Mouse (Mus musculus): ENCODE measurements at regions not wholly inside any gene's neighbourhood (a gene's known extent, or its start where the extent isn't known, plus 50 kb on each side); places are given as distances from the start of the nearest gene placed in this dataset.

DNA sequence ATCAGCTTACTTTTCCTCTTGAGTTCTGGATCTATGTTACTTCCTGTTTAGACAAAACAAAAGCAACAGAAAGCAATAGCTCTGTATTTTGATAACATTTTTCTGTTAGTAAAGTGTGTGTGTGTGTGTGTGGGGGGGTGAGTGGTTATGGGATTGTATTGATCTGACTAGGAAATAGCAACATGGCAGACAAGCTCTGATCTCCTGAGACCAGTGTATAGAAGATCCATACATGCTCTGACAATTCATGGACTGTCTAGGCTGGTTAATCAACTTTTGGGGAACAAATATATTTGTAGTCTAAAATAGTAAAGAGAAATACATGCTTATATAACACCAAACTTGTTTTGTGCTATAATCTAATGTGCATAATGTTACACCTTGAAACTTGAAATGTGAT, 124.7 kb upstream of the Defb41 start:
- DNase-seq (ENCODE audit: low spot score), result no peak

DNA sequence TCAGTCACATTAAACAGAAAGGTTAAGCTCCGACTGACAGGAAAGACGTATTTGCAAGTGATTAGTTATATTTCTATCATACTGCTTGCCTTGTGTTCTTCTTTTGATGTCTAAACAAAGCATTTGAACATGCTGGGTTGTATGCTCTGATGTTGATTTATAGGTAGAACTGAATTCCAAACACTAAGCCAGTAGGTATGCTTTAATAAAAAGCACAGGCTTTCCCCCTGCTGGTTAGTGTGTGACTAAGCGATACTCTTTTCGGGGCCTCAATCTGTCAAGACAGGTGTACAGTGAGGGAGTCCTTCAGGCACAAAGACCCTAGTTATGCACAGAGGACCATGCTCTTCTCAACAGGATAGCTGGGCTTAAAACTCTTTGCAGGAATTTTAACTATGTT, 119.1 kb upstream of the Defb41 start:
- DNase-seq (ENCODE audit: low spot score), result no peak

DNA sequence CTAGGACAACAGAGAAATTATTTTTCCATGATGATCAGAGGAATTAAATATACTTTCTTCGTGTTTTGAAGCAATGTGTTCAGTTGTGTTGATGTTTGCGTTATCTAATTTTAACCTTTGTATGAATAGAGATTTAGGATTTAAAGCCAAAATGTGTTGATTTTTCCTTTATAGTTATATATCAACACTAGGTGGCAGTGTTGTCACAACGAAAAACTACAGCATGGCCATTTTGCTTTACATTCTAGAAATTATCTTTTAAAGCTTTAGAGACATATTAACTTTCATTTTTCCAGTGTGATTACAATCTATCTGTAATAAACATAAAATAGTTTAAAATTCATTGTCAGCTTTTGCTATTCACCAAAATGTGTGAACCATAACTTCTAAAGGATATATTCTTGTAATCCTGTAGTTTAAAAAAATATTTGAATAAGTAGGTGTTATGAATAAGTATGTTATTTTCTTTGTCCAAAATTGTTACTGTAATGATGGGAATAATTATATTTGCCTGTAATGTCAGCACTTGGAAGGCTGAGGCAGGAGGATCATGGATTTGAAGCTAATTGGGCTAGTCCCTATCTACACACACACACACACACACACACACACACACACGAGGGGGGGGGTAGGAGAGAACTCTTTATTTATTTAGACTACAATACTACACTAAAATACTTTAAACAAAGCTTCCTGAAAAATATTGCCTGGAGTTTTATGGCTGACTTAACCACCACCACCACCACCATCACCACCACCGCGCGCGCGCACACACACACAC, 95.2 kb upstream of the Defb41 start:
- DNase-seq (ENCODE audit: low spot score), result peak; percentile 12

DNA sequence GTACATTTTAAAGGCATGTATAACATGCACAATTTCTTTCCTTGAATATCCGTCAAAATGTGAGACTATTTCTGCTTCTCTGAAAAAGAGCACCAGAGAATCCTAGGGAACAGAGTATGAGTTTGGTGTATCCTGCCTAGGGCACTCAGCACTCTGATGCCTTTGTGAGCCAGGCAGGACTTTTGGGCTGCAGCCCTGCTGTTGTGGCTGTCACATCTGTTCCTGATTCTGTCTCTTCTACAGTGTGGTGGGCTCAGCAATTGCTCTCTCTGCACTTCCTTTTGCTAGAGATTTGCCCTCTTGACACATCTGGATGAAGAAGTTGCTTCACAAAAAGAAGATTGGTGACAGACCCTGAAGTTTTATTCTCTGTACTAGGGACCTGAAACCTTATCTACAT, 73.9 kb upstream of the Defb41 start:
- DNase-seq (ENCODE audit: low spot score), result no peak
